Mouse (Mus musculus) brown adipose tissue, adult 24 weeks (tissue): ENCODE measurements around the gene Rabac1. TPM values are rescaled to one million over a fixed set of nuclear protein-coding genes. Genes with fewer than 3 reads are reported as not detected.

Source experiments
- H3K27ac ChIP-seq: fragments of 200-500 bp; replicated peaks from 2 replicates; pipeline ENCODE4 v1.5.1; 2012; ENCODE audit warnings: low read depth, mild to moderate bottlenecking, low read length
- H3K4me1 ChIP-seq: fragments of 200-500 bp; 2 replicates; pipeline ENCODE4 v1.6.1; 2012; ENCODE audit warnings: low read length, mixed read lengths; ENCODE audit not compliant: control insufficient read depth, insufficient read depth, insufficient read length
- H3K4me3 ChIP-seq: fragments of 200-500 bp; 2 replicates; pipeline ENCODE4 v1.5.1; 2012; ENCODE audit warnings: low read depth, mild to moderate bottlenecking, low read length, moderate library complexity; ENCODE audit not compliant: insufficient read depth
- polyA plus RNA-seq: library from polyadenylated mRNA; stranded (reverse); fragments of >200 nt; gene quantifications from 2 replicates; pipeline ENCODE4 v1.2.4, GENCODE M21; 2012; ENCODE audit not compliant: missing spikeins, insufficient read depth, insufficient read length

Rabac1 gene
- polyA plus RNA-seq = 236 and 245 TPM in 2 replicates

GRCm38 (mm10) chr7:24971972-24972893 lies at the start of gene Rabac1:
TSS of gene Rabac1 (minus strand) at chr7:24972754.
- peak within 1 kb of the TSS; percentile 82 for H3K4me3 ChIP-seq
- no peaks in the 10 kb centered on the region for H3K4me1 ChIP-seq
- peak within 1 kb of the TSS; percentile 73 for H3K27ac ChIP-seq

DNA sequence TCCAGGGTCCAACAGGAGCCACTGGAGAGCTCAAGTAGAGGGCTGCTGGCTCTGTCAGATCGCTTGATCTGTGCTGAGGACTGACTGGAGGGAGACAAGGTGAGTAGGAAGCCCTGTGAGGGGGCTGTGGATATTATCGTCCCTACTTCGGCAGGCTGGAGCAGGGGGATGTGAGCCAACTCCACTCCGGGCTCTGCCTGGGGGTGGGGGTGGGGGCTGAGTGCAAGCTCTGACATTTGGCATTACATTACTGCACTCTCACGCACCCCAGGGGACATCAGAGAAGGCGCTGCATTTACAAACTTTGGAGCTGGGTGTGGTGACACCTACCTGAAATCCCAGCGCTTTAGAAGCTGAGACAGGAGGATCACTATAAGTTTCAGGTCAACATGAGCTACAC lies 39.0 kb upstream of the Rabac1 start:
- Histone ChIP-seq H3K27ac (no peak overlapping the region), H3K4me1 (no peaks in the 10 kb centered on the region), H3K4me3 (no peak overlapping the region)

- Histone ChIP-seq H3K27ac (no peak overlapping the region), H3K4me3 (peak overlapping the region; percentile 37), H3K4me1 (no peaks in the 10 kb centered on the region)
Measured at GRCm38 (mm10) chr7:25010090-25010913, 37.7 kb upstream of the Rabac1 start.

DNA sequence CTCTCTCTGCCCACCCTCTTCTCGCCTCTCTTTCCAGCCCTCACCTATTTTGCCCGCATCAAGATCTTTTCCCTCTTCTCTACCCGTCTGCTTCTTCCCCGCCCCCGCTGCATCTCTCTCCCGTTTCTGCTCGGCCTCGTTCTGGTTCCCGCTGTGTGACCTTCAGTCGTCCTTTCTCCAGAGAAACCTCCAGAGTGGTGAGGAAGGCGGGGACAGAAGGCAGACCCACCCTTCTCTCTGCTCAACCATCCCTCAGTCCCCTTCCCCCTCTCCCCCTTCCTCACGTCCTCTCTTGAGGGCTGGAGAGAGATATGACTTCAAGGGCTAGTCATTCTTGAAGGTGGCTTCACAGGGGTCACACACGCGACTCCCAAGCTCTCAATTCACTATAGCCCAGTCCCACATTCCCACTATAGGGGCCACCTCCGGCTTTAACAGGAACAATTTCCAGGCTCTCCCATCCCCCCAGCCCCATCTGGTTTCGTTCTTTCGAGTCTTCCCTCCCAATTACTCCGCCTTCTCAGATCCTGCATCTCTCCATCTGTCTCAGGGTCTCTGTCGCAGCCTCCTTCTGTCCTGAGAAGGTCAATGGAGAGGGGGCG lies 36.6 kb upstream of the Rabac1 start:
- no peak overlapping the region for H3K27ac ChIP-seq

GRCm38 (mm10) chr7:25008635-25009034 lies 36.1 kb upstream of the Rabac1 start:
- no peak overlapping the region for H3K27ac ChIP-seq
- H3K4me3 ChIP-seq = no peak overlapping the region
- H3K4me1 ChIP-seq = no peaks in the 10 kb centered on the region

More for the DNA sequence above, 36.6 kb upstream of the Rabac1 start:
- H3K4me1 ChIP-seq = no peaks in the 10 kb centered on the region
- no peak overlapping the region for H3K4me3 ChIP-seq

DNA sequence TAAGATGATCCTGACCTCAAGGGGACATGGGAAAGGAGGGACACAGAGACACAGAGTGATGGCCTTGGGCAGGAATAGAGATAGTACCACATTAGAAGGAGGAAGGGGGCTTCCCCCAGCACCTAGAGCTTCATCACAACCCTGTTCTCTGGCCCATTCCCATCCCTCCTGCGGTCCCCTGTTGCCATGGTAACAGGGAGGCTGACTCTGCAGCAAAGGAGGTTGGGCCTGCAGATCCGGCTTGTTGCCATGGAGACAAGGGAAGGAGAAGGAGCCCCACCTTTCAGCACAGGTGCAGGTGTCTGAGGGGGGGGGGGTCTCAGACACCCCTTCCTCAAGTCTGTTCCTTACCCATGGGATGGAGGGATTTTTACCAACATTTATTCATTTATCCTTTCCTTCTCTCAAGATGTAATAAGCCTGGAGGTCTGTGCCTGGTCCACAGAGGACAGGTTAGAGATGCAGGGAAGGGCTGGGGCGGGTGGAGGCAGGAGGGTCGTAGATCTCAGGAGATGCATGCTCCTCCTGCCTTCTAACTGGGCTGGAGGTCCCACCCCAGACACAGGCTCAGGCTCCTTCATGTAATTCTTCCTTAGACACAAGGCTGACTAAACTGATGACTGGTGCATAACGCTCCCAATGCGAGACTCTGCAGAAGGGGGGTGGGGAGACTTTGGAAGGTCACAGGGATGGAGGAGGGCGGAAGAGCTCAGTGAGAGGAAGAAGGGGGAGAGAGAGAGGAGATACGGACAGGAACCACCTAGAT lies 35.2 kb upstream of the Rabac1 start:
- H3K4me1 ChIP-seq = no peaks in the 10 kb centered on the region
- no peak overlapping the region for H3K27ac ChIP-seq
- no peak overlapping the region for H3K4me3 ChIP-seq

DNA sequence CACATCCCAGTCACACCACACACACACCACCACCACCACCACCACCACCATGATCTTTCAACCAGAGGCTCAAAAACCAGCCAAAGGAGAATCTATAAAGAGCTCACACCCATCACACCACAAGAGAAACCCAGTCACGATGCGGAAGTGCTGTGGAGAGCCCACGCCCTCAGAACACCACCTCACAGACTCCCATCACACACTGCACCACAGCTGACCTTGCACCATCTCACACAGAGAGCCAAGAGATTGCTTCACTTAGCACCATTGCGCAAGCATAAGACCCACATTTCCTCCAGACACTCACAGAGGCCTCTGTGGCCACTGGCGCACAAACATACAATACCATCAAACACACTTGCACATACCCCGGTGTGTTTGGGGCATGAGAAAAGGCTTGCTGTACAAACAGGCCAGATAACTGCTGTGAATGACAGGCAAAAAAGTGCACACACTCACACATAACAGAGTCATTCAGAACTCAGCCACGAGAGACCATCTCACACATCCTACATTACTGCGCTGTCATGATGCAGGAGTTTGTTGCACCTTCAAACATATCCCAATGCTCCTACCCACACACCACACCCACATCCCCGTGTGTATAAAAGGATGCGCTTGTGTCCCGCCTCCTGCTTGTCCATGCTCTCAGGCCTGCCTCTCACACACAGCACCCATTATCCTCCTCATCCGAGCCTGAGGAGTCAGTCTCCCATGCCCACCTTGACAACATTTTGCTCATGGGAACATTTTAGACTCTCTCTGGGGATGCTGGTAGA lies 34.2 kb upstream of the Rabac1 start:
- H3K4me1 ChIP-seq = no peaks in the 10 kb centered on the region
- H3K27ac ChIP-seq = no peak overlapping the region
- H3K4me3 ChIP-seq = no peak overlapping the region

GRCm38 (mm10) chr7:25006171-25006570 lies 33.6 kb upstream of the Rabac1 start:
- Histone ChIP-seq H3K4me3 (no peak overlapping the region), H3K4me1 (no peaks in the 10 kb centered on the region), H3K27ac (no peak overlapping the region)

DNA sequence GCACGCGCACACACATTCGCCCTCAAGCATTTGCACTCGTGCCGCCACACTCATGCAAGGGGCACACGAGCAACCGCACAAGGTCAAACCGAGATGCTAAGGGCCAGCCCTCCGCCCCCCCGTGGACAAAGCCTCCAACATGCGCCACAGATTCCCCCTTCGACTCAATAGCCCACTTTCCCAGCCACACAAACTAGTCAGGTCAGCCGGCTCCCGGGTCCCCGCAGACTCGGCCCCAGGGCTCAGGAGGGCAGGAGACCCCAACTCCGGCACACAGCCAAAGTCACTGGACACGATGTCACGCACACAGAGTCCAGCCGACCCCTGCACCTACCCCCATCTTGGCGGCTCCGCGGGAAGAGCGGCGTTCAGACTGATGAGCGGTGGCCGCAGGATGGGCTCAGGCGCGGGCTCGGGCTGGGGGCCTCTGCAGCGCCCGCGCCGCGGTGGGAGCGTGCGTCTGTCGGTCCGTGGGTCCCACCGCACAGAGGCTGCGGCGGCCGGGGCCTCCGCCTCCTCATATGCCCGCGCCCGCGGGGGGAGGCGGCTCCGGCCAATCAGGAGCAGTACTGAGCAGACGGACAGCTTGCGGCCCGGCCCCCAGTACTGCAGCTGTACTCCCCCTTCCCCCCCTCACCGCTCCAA lies 33.0 kb upstream of the Rabac1 start, which contains the start of gene Atp1a3:
Atp1a3 (minus strand) TSS at position 538 of the 645 bp plus-strand sequence.
- H3K4me1 ChIP-seq = no peaks in the 10 kb centered on the region
- H3K27ac ChIP-seq = no peak within 1 kb of the TSS
- 0 out of 2 replicates have a peak within 1 kb of the TSS, but pooled peaks have one; percentile 20 for H3K4me3 ChIP-seq

DNA sequence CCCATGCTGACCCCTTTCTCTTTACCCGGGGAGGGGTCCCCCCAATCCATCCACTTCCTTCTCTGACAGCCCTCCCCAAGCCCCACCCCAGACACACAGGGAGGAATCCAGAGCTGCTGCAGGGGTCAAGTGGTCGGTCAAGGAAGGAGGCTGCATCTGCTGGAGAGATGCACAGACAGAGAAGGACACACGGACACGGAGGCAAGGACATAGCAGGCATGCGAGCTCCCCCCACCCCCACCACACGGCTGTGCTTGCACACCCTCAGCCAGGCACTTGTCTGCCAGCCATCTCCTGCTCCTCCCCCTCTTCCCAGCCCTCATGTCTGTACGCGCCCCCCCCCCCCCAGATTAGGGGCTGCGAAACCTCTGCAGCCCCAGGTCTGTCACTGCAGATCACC lies 32.3 kb upstream of the Rabac1 start:
- Histone ChIP-seq H3K27ac (no peak overlapping the region), H3K4me1 (no peaks in the 10 kb centered on the region), H3K4me3 (no peak overlapping the region)

GRCm38 (mm10) chr7:25003820-25004388 lies 31.4 kb upstream of the Rabac1 start:
- Histone ChIP-seq H3K4me3 (no peak overlapping the region), H3K27ac (no peak overlapping the region), H3K4me1 (no peaks in the 10 kb centered on the region)

DNA sequence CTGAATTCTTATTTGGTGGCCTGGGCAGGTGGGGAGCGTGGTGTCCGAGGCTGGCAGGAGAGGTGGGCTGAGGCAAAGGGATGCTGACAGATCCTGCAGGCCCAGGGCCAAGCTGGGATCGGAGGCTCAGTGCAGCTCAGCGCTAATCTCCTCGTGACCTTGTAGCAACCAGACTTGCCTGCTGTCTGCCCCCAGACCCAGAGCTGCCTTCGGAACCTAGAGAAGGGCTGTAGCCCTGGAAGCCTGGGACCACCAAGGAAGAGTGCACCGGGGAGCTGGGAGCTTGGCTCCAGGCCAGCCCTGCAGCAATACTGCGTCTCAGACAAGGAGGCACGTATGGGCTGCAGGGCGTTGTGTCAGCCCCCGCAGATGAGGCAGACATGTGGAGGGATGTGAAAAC lies 30.7 kb upstream of the Rabac1 start:
- Histone ChIP-seq H3K4me1 (no peaks in the 10 kb centered on the region), H3K27ac (no peak overlapping the region), H3K4me3 (no peak overlapping the region)

DNA sequence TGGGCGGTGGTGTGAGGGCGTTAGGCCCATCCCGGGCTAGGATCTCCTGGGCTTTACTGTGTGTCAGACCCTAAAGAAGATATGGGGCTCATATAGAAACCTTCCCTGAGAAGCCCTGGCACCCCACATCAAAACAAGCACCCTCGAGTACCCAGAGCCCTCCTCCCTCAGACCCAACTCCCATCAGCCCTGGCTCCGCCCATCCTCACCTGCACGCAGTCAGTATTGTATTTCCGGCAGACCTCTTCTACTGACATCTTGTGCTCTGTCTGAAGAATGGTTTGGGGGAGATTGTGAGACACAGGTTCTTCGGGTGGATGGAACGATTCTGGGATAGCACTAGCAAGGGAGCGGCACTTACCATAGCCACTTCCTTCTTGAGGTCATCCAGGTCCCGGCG lies 28.2 kb upstream of the Rabac1 start:
- H3K4me1 ChIP-seq = no peaks in the 10 kb centered on the region

More for the DNA sequence above, 28.2 kb upstream of the Rabac1 start:
- H3K4me3 ChIP-seq = no peak overlapping the region
- H3K27ac ChIP-seq = no peak overlapping the region
